Mouse (Mus musculus) Muller cell, postnatal 12 days (primary cell): ENCODE measurements at regions not wholly inside any gene's neighbourhood (a gene's known extent, or its start where the extent isn't known, plus 50 kb on each side); places are given as distances from the start of the nearest gene placed in this dataset.

Source experiments
- DNase-seq: peaks from one replicate; pipeline ENCODE4 v3.0.0-alpha.2; 2015; ENCODE audit errors: inconsistent ontology term

- DNase-seq: no peak
Observed at GRCm38 (mm10) chr3:81482742-81483141, 446.5 kb downstream of the Pdgfc start.

GRCm38 (mm10) chr3:81483363-81483762 is 447.1 kb downstream of the Pdgfc start:
- peak; percentile 29 for DNase-seq

DNA sequence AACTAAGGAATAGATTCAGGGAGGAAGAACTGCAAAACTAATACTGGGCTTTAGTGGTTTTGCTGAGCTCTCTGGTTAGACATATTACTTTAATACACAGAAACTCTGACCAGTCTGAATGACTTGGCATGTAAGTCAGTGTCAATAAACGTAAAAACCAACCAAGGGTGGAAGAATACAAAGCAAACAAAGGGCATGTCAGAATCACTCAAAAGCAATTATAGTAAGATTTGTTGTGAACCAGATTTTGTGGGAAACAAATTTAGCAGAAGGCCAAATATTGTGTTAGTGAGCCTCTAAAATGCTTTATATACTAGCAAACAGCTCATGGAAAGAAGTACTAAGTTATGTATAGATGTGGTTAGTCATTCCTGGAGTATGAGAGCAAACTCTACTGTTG is 427.1 kb upstream of the Ctso start:
- peak; percentile 61 for DNase-seq

DNA sequence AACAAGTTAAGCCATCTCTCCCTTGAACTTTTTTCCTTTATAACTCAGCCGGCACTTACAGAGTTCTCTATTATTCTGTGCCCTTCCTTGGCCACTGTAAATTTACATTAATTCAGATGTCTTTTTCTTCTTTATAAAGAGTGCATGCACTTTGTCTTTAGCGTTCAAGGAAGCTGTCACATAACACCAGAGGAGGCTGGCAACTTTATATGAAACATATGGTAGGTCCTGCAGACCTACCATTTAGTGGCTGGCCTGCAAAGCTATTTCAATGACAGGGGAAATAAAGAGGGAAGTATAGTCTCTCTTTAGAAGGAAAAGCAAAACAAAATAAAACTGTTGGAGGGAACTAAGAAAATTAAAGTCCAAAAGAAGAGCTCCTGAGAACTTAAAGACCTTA is 423.8 kb upstream of the Ctso start:
- DNase-seq: no peak

- no peak for DNase-seq
Observed at GRCm38 (mm10) chr3:81521804-81522203, 410.6 kb upstream of the Ctso start.

DNA sequence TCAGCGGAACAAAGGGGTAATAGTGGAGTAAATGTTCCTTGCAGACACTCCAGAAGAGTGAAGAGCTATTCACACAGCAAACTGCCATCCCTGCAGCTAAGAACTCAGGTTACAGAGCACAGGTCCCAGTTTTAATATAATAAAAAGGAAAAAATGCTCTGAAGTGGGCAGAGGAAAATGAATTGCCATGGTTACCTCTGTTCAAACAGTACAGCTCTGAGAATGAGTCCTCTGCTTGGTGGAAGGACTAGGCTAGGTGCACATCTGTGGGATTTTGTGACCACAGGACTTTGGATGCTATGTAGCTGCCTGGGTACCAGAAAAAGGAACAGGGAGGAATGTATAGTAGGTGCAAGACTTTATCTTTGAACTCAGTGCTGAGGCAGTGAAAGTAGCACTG is 401.5 kb upstream of the Ctso start:
- DNase-seq: no peak

GRCm38 (mm10) chr3:81535448-81536205 is 396.8 kb upstream of the Ctso start:
- peak; percentile 88 for DNase-seq

DNA sequence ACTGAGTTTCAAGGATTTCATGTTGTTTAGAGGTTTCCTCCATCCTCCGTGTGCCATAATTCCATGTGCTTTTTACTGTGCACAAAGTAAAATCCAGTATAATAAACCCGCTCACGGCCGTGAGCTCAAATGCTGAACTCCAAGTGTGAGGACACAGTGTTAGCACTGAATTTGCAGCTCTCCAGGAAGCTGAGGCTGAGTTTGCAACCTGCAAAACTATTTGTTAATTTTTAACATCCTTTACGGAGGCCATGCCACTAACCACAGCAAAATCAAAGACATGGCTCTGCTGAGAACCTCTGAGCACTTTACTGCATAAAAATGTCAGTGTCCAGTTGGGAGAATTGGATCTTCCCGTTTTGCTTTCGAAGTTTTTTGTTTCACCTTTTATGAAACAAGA is 377.6 kb upstream of the Ctso start:
- DNase-seq: no peak

DNA sequence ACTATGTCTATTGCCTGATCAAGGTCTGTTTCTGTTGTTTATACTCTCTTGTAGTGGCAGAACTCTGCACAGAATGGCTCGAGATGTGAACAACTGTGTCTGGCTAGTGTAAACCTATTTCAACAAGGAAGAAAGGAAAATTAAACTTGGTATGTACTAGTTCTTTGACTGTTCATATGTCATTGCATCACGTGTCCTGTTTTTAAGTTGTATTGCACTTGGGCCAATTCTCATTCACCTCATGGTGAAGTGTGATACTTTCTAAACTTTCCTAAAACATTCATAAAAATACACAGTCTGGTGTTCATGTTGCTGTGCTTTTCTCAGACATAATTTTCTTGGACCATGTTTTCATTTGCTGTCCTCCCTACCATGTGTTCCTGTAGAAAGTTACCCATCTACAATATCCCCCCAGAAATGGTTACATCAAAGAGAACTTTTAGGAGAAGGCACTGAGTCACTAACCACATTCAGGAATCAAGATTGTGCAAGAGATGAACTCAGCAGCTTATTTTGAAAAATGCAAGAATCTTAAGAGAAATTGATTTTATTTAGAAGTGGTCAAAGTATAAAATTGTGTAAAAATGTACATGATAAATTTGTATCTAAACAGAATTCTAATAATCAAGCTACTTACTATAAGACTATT is 369.7 kb upstream of the Ctso start:
- DNase-seq: peak; percentile 23

- peak; percentile 8 for DNase-seq
Observed at GRCm38 (mm10) chr3:81563858-81564756, 368.3 kb upstream of the Ctso start.

DNA sequence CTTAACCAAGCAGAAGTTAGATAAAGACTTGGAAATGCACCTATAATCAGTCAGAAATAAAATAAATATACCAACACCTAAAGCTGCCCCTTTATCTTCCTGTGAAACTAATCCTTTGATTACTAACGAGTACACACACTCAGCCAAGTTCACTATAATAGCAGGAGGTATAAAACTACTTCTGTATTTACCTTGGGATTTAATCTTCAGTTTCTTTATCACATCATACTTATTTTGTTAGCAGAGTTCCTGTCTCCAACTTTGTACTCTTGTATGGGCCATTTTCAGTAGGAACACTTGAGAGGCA is 367.7 kb upstream of the Ctso start:
- DNase-seq: no peak

- DNase-seq: no peak
Observed at GRCm38 (mm10) chr3:81583387-81584027, 348.9 kb upstream of the Ctso start.

DNA sequence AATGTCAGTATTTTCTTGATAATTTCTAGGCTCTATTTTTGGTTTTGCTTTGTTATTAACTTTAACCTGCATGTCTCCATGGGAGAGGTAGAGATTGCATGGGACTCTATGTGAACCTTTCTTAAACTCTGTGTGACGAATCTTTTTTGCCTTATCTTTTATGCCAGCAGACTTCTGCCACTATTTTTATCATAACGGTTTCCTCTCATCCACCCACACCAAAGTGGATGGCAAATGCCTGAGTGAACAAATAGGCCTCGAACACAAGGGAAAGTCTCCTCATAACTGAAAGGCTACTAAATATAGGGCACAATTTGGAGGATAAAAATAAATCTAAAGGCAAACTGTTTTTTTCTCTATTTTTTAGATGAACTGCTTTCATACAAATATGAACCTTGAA is 343.3 kb upstream of the Ctso start:
- DNase-seq: no peak

DNA sequence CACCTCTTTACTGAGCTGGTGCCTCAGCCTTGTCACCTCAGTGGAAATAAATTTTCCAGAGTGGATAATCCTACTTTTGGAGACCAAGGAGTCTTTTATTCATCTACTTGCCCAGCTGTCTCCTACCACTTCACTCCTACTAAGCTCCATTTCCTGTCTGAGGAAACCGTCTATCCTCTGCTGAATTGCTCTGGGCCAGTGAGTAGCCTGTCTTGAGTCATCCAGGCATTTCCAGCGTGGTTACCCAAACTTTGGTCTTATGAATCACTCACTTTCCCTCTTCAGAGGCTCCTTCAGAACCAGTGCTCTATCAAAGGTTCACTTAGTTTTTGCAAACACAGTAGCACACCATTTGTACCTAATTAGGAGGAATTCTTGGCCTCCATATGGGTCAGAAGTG is 303.2 kb upstream of the Ctso start:
- peak; percentile 24 for DNase-seq

DNA sequence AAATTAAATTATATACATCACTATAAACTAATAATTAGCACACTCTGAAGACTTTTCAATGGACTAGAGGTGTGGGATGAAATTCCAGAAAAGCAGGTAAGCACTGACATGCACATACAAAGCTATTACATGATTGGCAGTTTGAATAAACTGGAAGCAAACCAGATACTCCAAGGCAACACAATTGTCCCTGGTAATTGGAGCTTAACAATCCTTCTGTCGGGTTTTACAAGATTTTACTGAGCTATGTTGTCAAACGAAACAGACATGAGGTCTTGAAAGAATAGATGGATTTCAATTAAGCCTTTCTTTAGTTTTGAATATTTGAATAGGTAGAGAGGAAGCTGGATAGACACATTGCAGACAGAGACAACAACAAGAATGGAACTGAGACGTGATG is 273.9 kb upstream of the Ctso start:
- DNase-seq: no peak

DNA sequence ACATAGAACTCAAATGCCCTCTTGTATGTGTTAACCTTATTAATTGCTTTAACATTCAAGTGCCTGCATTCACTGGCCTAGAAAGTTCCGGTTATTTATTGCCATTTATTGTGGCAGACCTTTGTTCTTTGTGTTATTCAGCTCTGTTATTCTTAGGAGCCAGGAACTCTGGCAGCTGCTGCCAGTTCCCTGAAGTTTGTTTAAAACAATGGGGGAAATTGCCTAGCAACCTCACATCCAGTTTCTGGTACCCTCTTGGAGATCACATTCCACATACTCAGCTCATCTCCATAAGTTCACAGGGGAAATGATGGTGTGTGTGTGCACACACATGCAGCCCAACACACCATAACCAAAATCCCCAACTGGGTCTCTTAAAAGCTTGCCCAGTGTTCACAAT is 270.8 kb upstream of the Ctso start:
- peak; percentile 53 for DNase-seq

DNA sequence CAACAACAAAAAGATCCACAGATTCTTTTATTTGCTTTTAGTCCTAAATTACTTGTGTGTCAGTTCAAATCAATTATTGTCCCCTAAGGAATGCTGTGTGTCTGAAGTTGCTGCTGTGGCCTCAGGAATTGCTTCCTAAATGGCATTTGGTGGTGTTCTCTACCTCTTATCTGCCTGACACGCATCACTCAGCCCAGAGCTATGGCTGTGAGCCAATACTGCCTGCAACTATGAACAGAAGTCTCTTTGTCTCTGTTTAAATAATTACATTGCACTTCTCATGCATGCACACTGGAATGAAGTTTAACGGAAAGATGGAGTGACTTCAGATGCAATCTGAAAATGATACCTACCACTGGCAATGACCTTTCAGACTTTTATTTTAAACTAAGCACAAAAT is 266.1 kb upstream of the Ctso start:
- peak; percentile 65 for DNase-seq

GRCm38 (mm10) chr3:81676570-81676969 is 255.8 kb upstream of the Ctso start:
- peak; percentile 74 for DNase-seq

- no peak for DNase-seq
Observed at GRCm38 (mm10) chr3:81701974-81702697, 230.3 kb upstream of the Ctso start.

- no peak for DNase-seq
Observed at GRCm38 (mm10) chr3:81718911-81719310, 213.5 kb upstream of the Ctso start.

GRCm38 (mm10) chr3:81735463-81735862 is 196.9 kb upstream of the Ctso start:
- DNase-seq: peak; percentile 26
